Mouse (Mus musculus): ENCODE results near the gene Hectd4. TPM values are rescaled to one million over a fixed set of nuclear protein-coding genes. Genes with fewer than 3 reads are reported as not detected.

The Hectd4 gene
- total and polyA plus RNA-seq, 3 experiments, result 2.1 to 7.8 (median 6.0) TPM

- H3K36me3 ChIP-seq (replicated peaks in 1 of 2; ENCODE audit: control insufficient read depth in 1 of 2, insufficient read depth in 1 of 2, low read length in 1 of 2), result peaks cover 47 to 78% of the 10 kb centered on the region in 2 experiments
Observed at GRCm38 (mm10) chr5:121336776-121337175, 116.8 kb downstream of the Hectd4 start.

GRCm38 (mm10) chr5:121339507-121340230, 119.7 kb downstream of the Hectd4 start:
- H3K4me1 ChIP-seq (ENCODE audit: control insufficient read depth in 1 of 2, insufficient read depth in 2 of 2), result peaks cover 0 to 30% of the 10 kb centered on the region in 2 experiments; a peak in 2 of 4 replicates
- dilution Hi-C loops (cut with MboI; ENCODE audit: extremely low pct_ligation_motif_present, extremely low pct_unique_long_range_greater_than_20kb, low sequenced_read_pairs) (no loop called here), in situ Hi-C loops (cut with MboI; ENCODE audit: low pct_ligation_motif_present, low pct_unique_long_range_greater_than_20kb, low sequenced_read_pairs) (no loop called here)
- H3K36me3 ChIP-seq (replicated peaks in 1 of 2; ENCODE audit: control insufficient read depth in 1 of 2, insufficient read depth in 1 of 2, low read length in 1 of 2), result peaks cover 49 to 84% of the 10 kb centered on the region in 2 experiments
- no peak overlapping the region for H3K4me3 ChIP-seq (replicated peaks in 1 of 3; ENCODE audit: low read depth in 2 of 3, low read length in 2 of 3, poor library complexity in 1 of 3)
- H3K9ac ChIP-seq (ENCODE audit: insufficient read depth, low read depth), result no peak overlapping the region
- TF ChIP-seq HCFC1 (IDR thresholded peaks at IDR 0.05; ENCODE audit: low read depth, low read length) (no peak), MAX (IDR thresholded peaks at IDR 0.05; ENCODE audit: low read length) (no peak), USF1 (IDR thresholded peaks at IDR 0.05; ENCODE audit: low read depth, low read length) (no peak), POLR2A (IDR thresholded peaks at IDR 0.05; ENCODE audit: low read depth, low read length) (no peak), ELF1 (IDR thresholded peaks at IDR 0.05; ENCODE audit: low read depth, low read length) (no peak), JUN (IDR thresholded peaks at IDR 0.05; ENCODE audit: insufficient read depth, low read depth, low read length) (no peak), JUND (conservative IDR thresholded peaks at IDR 0.05; ENCODE audit: low read depth, low read length) (no peak)
- no peaks in the 10 kb centered on the region for H3K79me2 ChIP-seq (replicated peaks; ENCODE audit: control insufficient read depth, extremely low read depth, insufficient read depth, poor library complexity, severe bottlenecking)
- no peaks in the 10 kb centered on the region for H3K27me3 ChIP-seq (replicated peaks)
- H3K4me2 ChIP-seq (ENCODE audit: insufficient read depth, low read depth, poor library complexity, severe bottlenecking), result no peak overlapping the region
- no peak overlapping the region for H3K27ac ChIP-seq (ENCODE audit: insufficient read depth, low read depth)
- no peak for DNase-seq (ENCODE audit: extremely low read depth)
- no peaks in the 10 kb centered on the region for H3K9me3 ChIP-seq (replicated peaks; ENCODE audit: low read length)

More at GRCm38 (mm10) chr5:121336776-121337175, 116.8 kb downstream of the Hectd4 start:
- Histone ChIP-seq H3K9ac (ENCODE audit: insufficient read depth, low read depth) (no peak overlapping the region), H3K27me3 (replicated peaks) (no peaks in the 10 kb centered on the region), H3K4me2 (ENCODE audit: insufficient read depth, low read depth, poor library complexity, severe bottlenecking) (no peak overlapping the region), H3K4me1 (ENCODE audit: control insufficient read depth in 1 of 2, insufficient read depth in 2 of 2) (peaks cover 0 to 27% of the 10 kb centered on the region in 2 experiments; a peak in 2 of 4 replicates), H3K27ac (ENCODE audit: insufficient read depth, low read depth) (no peak overlapping the region), H3K79me2 (replicated peaks; ENCODE audit: control insufficient read depth, extremely low read depth, insufficient read depth, poor library complexity, severe bottlenecking) (no peaks in the 10 kb centered on the region), H3K4me3 (replicated peaks in 1 of 3; ENCODE audit: low read depth in 2 of 3, low read length in 2 of 3, poor library complexity in 1 of 3) (no peak overlapping the region), H3K9me3 (replicated peaks; ENCODE audit: low read length) (no peaks in the 10 kb centered on the region)
- in situ Hi-C loops (cut with MboI; ENCODE audit: low pct_ligation_motif_present, low pct_unique_long_range_greater_than_20kb, low sequenced_read_pairs) (no loop called here), dilution Hi-C loops (cut with MboI; ENCODE audit: extremely low pct_ligation_motif_present, extremely low pct_unique_long_range_greater_than_20kb, low sequenced_read_pairs) (no loop called here)
- DNase-seq (ENCODE audit: extremely low read depth), result no peak
- no peak for TF ChIP-seq RCOR1 (conservative IDR thresholded peaks at IDR 0.05; ENCODE audit: low read depth, low read length)
- TF ChIP-seq KAT2A (IDR thresholded peaks at IDR 0.05; ENCODE audit: insufficient replicate concordance, low read length), result no peak
- TF ChIP-seq ELF1 (IDR thresholded peaks at IDR 0.05; ENCODE audit: low read depth, low read length), result no peak
- TF ChIP-seq NELFE (IDR thresholded peaks at IDR 0.05; ENCODE audit: low read depth, low read length), result no peak
- TF ChIP-seq ETS1 (conservative IDR thresholded peaks at IDR 0.05; ENCODE audit: low read depth, low read length), result no peak
- no peak for TF ChIP-seq CTCF (conservative IDR thresholded peaks at IDR 0.05 in 1 of 2, IDR thresholded peaks at IDR 0.05 in 1 of 2; ENCODE audit: low read depth in 2 of 2, low read length in 2 of 2)

GRCm38 (mm10) chr5:121340965-121341473, 121.0 kb downstream of the Hectd4 start:
- Histone ChIP-seq H3K27ac (ENCODE audit: insufficient read depth, low read depth) (no peak overlapping the region), H3K9ac (ENCODE audit: insufficient read depth, low read depth) (no peak overlapping the region), H3K27me3 (replicated peaks) (no peaks in the 10 kb centered on the region), H3K36me3 (replicated peaks in 1 of 2; ENCODE audit: control insufficient read depth in 1 of 2, insufficient read depth in 1 of 2, low read length in 1 of 2) (peaks cover 52 to 83% of the 10 kb centered on the region in 2 experiments), H3K4me2 (ENCODE audit: insufficient read depth, low read depth, poor library complexity, severe bottlenecking) (no peak overlapping the region), H3K4me1 (ENCODE audit: control insufficient read depth in 1 of 2, insufficient read depth in 2 of 2) (peaks cover 0 to 28% of the 10 kb centered on the region in 2 experiments; a peak in 2 of 4 replicates), H3K4me3 (replicated peaks in 1 of 3; ENCODE audit: low read depth in 2 of 3, low read length in 2 of 3, poor library complexity in 1 of 3) (no peak overlapping the region), H3K9me3 (replicated peaks; ENCODE audit: low read length) (no peaks in the 10 kb centered on the region), H3K79me2 (replicated peaks; ENCODE audit: control insufficient read depth, extremely low read depth, insufficient read depth, poor library complexity, severe bottlenecking) (no peaks in the 10 kb centered on the region)
- in situ Hi-C loops (cut with MboI; ENCODE audit: low pct_ligation_motif_present, low pct_unique_long_range_greater_than_20kb, low sequenced_read_pairs) (no loop called here), dilution Hi-C loops (cut with MboI; ENCODE audit: extremely low pct_ligation_motif_present, extremely low pct_unique_long_range_greater_than_20kb, low sequenced_read_pairs) (no loop called here)
- DNase-seq (ENCODE audit: extremely low read depth), result peak; percentile 71
- no peak for TF ChIP-seq MXI1 (IDR thresholded peaks at IDR 0.05; ENCODE audit: low read depth, low read length)
- no peak for TF ChIP-seq PAX5 (IDR thresholded peaks at IDR 0.05; ENCODE audit: low read length)
- no peak for TF ChIP-seq ZMIZ1 (IDR thresholded peaks at IDR 0.05; ENCODE audit: low read depth, low read length)
